Mouse (Mus musculus) adrenal gland, postnatal 10 days (tissue): ENCODE measurements around the gene Mrpl4. TPM values are rescaled to one million over a fixed set of nuclear protein-coding genes. Genes with fewer than 3 reads are reported as not detected.
"Not testable (repeated sequence)": the region's sequence is repeated elsewhere in the genome, so short reads cannot be mapped to it uniquely, and the experiment has no call there.

Experiments used
- DNase-seq: peaks from one replicate; pipeline ENCODE4 v3.0.0; 2021; ENCODE audit warnings: mixed read lengths
- total RNA-seq, 2 experiments: library from RNA; stranded (reverse); gene quantifications; 2 replicates each; pipeline ENCODE4 v1.2.3; 2021

Gene Mrpl4
- total RNA-seq, 2 experiments from 2014 or later, result 121 to 125 TPM

- DNase-seq, result no peak
Observed at GRCm38 (mm10) chr9:20986952-20987686, 15.4 kb upstream of the Mrpl4 start.

- DNase-seq, result no peak
Observed at GRCm38 (mm10) chr9:20987953-20988352, 14.6 kb upstream of the Mrpl4 start.

GRCm38 (mm10) chr9:20990861-20991260, 11.7 kb upstream of the Mrpl4 start:
- DNase-seq, result peak; percentile 32

- no peak for DNase-seq
Observed at GRCm38 (mm10) chr9:20991587-20991986, 11.0 kb upstream of the Mrpl4 start.

- no peak for DNase-seq
Observed at GRCm38 (mm10) chr9:20993165-20993898, 9.2 kb upstream of the Mrpl4 start.

GRCm38 (mm10) chr9:20995069-20995468, 7.5 kb upstream of the Mrpl4 start:
- no peak for DNase-seq

- DNase-seq, result no peak
Observed at GRCm38 (mm10) chr9:20997065-20997464, 5.5 kb upstream of the Mrpl4 start.

GRCm38 (mm10) chr9:20998337-20998736, 4.2 kb upstream of the Mrpl4 start:
- DNase-seq, result not testable (repeated sequence)

GRCm38 (mm10) chr9:21000811-21001210, 1.7 kb upstream of the Mrpl4 start:
- no peak for DNase-seq

- no peak for DNase-seq
Observed at GRCm38 (mm10) chr9:21001651-21002200, 812 bp upstream of the Mrpl4 start.

GRCm38 (mm10) chr9:21002270-21002626, 290 bp upstream of the Mrpl4 start:
- DNase-seq, result no peak

- DNase-seq, result no peak
Observed at GRCm38 (mm10) chr9:21007313-21007952, 4.9 kb downstream of the Mrpl4 start.

- no peak for DNase-seq
Observed at GRCm38 (mm10) chr9:21008007-21008406, 5.5 kb downstream of the Mrpl4 start.

- no peak for DNase-seq
Observed at GRCm38 (mm10) chr9:21010362-21010761, 7.8 kb downstream of the Mrpl4 start.

GRCm38 (mm10) chr9:21010939-21011541, 8.5 kb downstream of the Mrpl4 start:
- not testable (repeated sequence) for DNase-seq

- DNase-seq, result no peak
Observed at GRCm38 (mm10) chr9:21011846-21012312, 9.3 kb downstream of the Mrpl4 start.

- DNase-seq, result no peak
Observed at GRCm38 (mm10) chr9:21012368-21012767, 9.8 kb downstream of the Mrpl4 start.

GRCm38 (mm10) chr9:21014691-21015570, 12.4 kb downstream of the Mrpl4 start:
- peak; percentile 63 for DNase-seq

GRCm38 (mm10) chr9:21015571-21016130, 13.1 kb downstream of the Mrpl4 start, which contains the start of gene Icam1:
TSS of gene Icam1 (plus strand) at chr9:21015985.
- DNase-seq, result peak; percentile 72

GRCm38 (mm10) chr9:21016331-21017176, 14.0 kb downstream of the Mrpl4 start:
- peak; percentile 29 for DNase-seq
